ENCODE assay signal across 19 mouse cellular contexts in genomic region chr2:143364193-143364592, GRCm38 (mm10).
DNase-seq lines count a peak whose midpoint lies in the region; ATAC-seq lines count a peak whose summit lies in the region.
"Had no signal": no experiment of that assay in that cellular context is flagged by ENCODE, and none has a peak within 500 bp of the region (broad histone marks: within the 10 kb centered on the region; RNA-seq: fewer than 3 reads in every experiment).

No protein-coding gene starts in this region.

- no peaks in the 10 kb centered on the region for H3K9me3 ChIP-seq in forebrain, embryonic 14.5 days (replicated peaks; ENCODE audit: control insufficient read depth, low read length)
- H3K9me3 ChIP-seq in forebrain, embryonic 11.5 days (ENCODE audit: control insufficient read depth, low read length), result no peaks in the 10 kb centered on the region
- H3K9me3 ChIP-seq: embryonic facial prominence, embryonic 12.5 days; heart, embryonic 12.5 days; hindbrain, embryonic 10.5 days; hindbrain, embryonic 15.5 days had no signal

- no peaks in the 10 kb centered on the region; the same call in 1 of the 2 replicates for H3K4me1 ChIP-seq in forebrain, embryonic 14.5 days (ENCODE audit: control insufficient read depth, insufficient read depth, low read length)
- no peaks in the 10 kb centered on the region for H3K4me1 ChIP-seq in forebrain, embryonic 11.5 days (replicated peaks; ENCODE audit: control insufficient read depth, insufficient read depth, low read length)
- H3K4me1 ChIP-seq: embryonic facial prominence, embryonic 12.5 days; heart, embryonic 12.5 days; hindbrain, embryonic 10.5 days; hindbrain, embryonic 15.5 days had no signal

- H3K27ac ChIP-seq in forebrain, embryonic 14.5 days (ENCODE audit: low read depth, low read length), result no peak overlapping the region
- H3K27ac ChIP-seq in forebrain, embryonic 11.5 days (ENCODE audit: low read depth, low read length), result no peak overlapping the region
- H3K27ac ChIP-seq: embryonic facial prominence, embryonic 12.5 days; gastrocnemius, adult 2 months; hindbrain, embryonic 10.5 days; hindbrain, embryonic 15.5 days had no signal

- H3K9ac ChIP-seq in forebrain, embryonic 14.5 days (ENCODE audit: low read length), result no peak overlapping the region
- H3K9ac ChIP-seq in forebrain, embryonic 11.5 days (ENCODE audit: low read length), result no peak overlapping the region
- H3K9ac ChIP-seq: embryonic facial prominence, embryonic 12.5 days; heart, embryonic 12.5 days; hindbrain, embryonic 15.5 days had no signal

- WGBS in forebrain, embryonic 14.5 days, result 45% methylated on average over 6 of the region's 6 CpGs
- WGBS in forebrain, embryonic 11.5 days, result 89% methylated on average over 6 of the region's 6 CpGs

- no peak overlapping the region for H3K4me3 ChIP-seq in forebrain, embryonic 14.5 days (ENCODE audit: low read depth, low read length)
- H3K4me3 ChIP-seq in forebrain, embryonic 11.5 days (ENCODE audit: low read depth, low read length), result no peak overlapping the region
- H3K4me3 ChIP-seq: embryonic facial prominence, embryonic 12.5 days; gastrocnemius, adult 2 months; heart, embryonic 12.5 days; hindbrain, embryonic 10.5 days; hindbrain, embryonic 15.5 days had no signal

- DNase-seq in forebrain, embryonic 14.5 days (ENCODE audit: low spot score), result peak; percentile 46
- DNase-seq in forebrain, embryonic 11.5 days (ENCODE audit: low spot score), result no peak
- DNase-seq in layer of hippocampus, adult 9-11 months, result peak; percentile 18
- DNase-seq in layer of hippocampus, adult 8-10 months (ENCODE audit: low spot score in 2 of 2), result no peak
- peak; percentile 24 for DNase-seq in right cerebral cortex, adult 18-20 months
- DNase-seq in right cerebral cortex, postnatal 25 days, result no peak
- DNase-seq: adrenal gland, postnatal 25 days; cerebellum, adult 11 months; cerebellum, adult 8-10 months; embryo, embryonic 11 days; gastrocnemius, adult 2 months; gastrocnemius, postnatal 25 days had no signal

- 0 out of 2 replicates have a peak, but pooled peaks have one; percentile 40 for ATAC-seq in forebrain, embryonic 14.5 days
- no peak for ATAC-seq in forebrain, embryonic 11.5 days (replicated peaks; ENCODE audit: low FRiP score)
- ATAC-seq: activated CD4-positive, CD25-positive, alpha-beta regulatory T cell, adult 4 months; inflammation-experienced regulatory T-cells, adult 6 months; Patski had no signal

- no peaks in the 10 kb centered on the region for H3K27me3 ChIP-seq in forebrain, embryonic 14.5 days (replicated peaks; ENCODE audit: control insufficient read depth, insufficient read depth, low read length)
- no peaks in the 10 kb centered on the region for H3K27me3 ChIP-seq in forebrain, embryonic 11.5 days (ENCODE audit: control insufficient read depth, insufficient read depth, low read length)
- H3K27me3 ChIP-seq: embryonic facial prominence, embryonic 12.5 days; heart, embryonic 12.5 days; hindbrain, embryonic 15.5 days; Patski had no signal

- no peaks in the 10 kb centered on the region for H3K36me3 ChIP-seq in forebrain, embryonic 14.5 days (ENCODE audit: control insufficient read depth, insufficient read depth, low read length)
- no peaks in the 10 kb centered on the region for H3K36me3 ChIP-seq in forebrain, embryonic 11.5 days (ENCODE audit: control insufficient read depth, insufficient read depth, low read length)
- H3K36me3 ChIP-seq: embryonic facial prominence, embryonic 12.5 days; heart, embryonic 12.5 days; hindbrain, embryonic 10.5 days; hindbrain, embryonic 15.5 days had no signal

- H3K4me2 ChIP-seq in forebrain, embryonic 14.5 days (ENCODE audit: low read length), result no peak overlapping the region
- H3K4me2 ChIP-seq in forebrain, embryonic 11.5 days (ENCODE audit: low read depth, low read length, severe bottlenecking), result no peak overlapping the region
- H3K4me2 ChIP-seq: embryonic facial prominence, embryonic 12.5 days; heart, embryonic 12.5 days; hindbrain, embryonic 15.5 days had no signal

Comparison
In these comparisons a context has a peak if more than half of its experiments do, and no peak if none do; other contexts are left out.
1. DNase-seq: peak in forebrain, embryonic 14.5 days (single experiment), layer of hippocampus, adult 9-11 months (single experiment) and right cerebral cortex, adult 18-20 months (single experiment); none in forebrain, embryonic 11.5 days (single experiment), layer of hippocampus, adult 8-10 months (0 of 2) and right cerebral cortex, postnatal 25 days (single experiment).